Mouse (Mus musculus): ENCODE data around the gene Hnrnpa3.
"Not testable (repeated sequence)": the region's sequence is repeated elsewhere in the genome, so short reads cannot be mapped to it uniquely, and the experiment has no call there.

Hnrnpa3 gene

GRCm38 (mm10) chr2:75658727-75659628 is at the start of gene Hnrnpa3:
Hnrnpa3 (plus strand) TSS chr2:75659261.
- DNase-seq (ENCODE audit: low spot score): peak; percentile 98

DNA sequence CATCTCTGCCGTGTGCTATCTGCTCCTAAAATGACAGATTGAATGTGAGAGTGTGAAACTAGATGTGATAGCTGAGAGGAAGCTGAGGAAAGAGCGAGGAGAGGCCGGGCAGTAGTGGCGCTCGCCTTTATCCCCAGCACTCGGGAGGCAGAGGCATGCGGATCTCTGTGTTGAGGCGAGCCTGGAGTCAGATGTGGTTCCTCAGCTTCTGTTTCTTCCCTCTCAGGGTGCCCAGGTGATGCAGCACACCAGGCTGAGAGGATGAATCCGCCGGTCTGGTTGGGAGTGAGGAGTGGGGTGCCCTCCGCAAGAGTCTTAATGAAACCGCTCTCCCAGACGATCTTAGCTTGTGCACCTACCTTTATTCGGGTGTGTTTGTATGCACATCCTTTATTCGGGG is 49.1 kb upstream of the Hnrnpa3 start:
- no peak for DNase-seq (ENCODE audit: low spot score)

GRCm38 (mm10) chr2:75610602-75611001 is 48.5 kb upstream of the Hnrnpa3 start:
- not testable (repeated sequence) for DNase-seq (ENCODE audit: low spot score)

DNA sequence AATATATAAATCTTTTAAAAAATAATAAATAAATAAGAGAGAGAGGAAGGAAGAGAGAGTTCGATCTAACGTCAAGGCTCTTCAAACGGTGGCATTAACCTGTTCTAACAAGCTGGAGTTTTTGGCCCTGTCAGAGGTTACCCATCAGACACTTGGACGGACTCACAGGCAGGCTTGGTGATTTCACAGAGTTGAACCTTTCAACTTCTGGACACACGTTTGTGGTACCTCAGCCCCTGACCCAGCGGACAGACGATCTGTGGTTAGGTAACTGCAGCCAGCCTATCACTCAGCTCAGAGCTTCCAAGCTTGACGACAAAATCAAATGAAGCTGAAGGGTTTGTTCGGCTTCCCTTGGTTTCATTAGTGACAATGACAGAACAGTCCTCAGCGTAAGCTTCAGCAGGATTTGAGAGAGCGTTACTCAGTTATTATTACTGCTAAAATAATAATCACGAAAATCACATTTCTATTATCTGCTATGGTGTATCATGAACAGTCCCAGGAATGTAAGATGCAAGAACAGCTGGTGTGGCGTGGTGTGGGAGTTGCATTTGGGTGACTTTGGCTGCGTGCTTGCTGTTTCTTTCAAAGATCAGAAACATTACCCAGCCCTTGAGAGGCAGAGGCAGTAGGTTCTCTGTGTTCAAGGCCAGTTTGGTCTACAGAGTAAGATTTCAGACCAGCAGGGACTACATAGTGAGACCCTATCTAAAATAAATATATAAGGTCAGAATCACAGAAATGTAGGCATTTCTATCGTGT is 47.8 kb upstream of the Hnrnpa3 start:
- DNase-seq (ENCODE audit: low spot score): no peak

DNA sequence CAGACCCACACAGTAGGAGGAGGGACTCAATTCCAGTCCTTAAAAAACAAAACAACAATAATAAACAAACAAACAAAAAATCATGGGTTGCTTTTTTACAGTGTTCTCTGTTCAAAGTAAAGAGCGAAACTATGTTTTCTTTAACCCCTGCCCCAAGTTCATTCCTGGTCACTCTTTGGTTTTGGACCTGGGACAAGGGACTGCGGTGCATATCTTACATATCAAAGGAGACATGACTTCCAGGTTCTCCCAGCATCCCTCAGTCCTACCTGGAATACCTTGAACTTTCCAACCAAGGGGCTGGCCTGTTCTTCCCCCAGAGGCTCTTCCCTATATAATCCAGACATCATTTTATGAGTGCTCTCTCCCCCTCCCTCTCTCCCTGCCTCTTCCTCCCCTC is 47.1 kb upstream of the Hnrnpa3 start:
- no peak for DNase-seq (ENCODE audit: low spot score)

- peak; percentile 74 for DNase-seq (ENCODE audit: low spot score)
Measured at GRCm38 (mm10) chr2:75612981-75613567, 46.0 kb upstream of the Hnrnpa3 start.

GRCm38 (mm10) chr2:75614577-75614976 is 44.5 kb upstream of the Hnrnpa3 start:
- DNase-seq (ENCODE audit: low spot score): no peak

- DNase-seq (ENCODE audit: low spot score): no peak
Measured at GRCm38 (mm10) chr2:75616911-75617310, 42.1 kb upstream of the Hnrnpa3 start.

DNA sequence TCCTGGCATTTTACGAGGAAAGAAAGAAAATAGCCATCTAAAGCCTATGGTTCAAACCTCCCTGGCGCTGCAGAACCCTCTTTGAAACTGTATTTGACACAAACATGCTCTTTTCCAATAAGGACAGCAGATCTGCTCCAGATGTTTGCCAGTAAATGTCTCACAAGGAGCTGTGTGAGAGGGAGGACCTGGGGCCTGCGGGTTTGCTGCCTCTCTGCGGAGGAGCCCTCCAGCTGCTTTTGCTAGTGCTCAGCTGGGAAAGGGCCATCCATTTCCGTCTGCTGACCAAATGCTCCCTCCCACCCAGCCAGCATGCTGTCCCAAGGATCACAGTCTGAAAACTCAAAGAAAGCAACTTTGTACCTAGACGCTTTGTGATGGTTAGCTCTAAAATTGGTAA is 40.3 kb upstream of the Hnrnpa3 start:
- DNase-seq (ENCODE audit: low spot score): no peak

- no peak for DNase-seq (ENCODE audit: low spot score)
Measured at GRCm38 (mm10) chr2:75621873-75622654, 37.0 kb upstream of the Hnrnpa3 start.

DNA sequence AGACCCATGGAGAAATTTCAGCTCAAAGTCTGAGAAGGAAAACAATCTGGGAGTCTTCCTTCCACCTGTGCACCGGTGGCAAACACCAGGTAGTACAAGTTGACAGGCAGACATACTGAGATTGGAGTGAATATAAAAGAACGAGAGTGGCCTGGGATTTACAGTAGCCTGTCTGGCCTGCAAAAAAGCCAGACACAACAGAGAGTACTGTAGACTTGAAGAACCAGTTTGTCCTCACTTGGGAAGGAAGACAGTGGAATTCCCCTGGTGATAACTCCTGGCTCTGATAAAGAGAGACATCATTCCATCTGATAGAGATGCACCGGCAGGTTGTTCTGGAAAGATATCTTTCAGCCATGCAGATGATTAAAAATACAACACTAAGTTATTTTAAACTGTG is 34.0 kb upstream of the Hnrnpa3 start:
- no peak for DNase-seq (ENCODE audit: low spot score)

DNA sequence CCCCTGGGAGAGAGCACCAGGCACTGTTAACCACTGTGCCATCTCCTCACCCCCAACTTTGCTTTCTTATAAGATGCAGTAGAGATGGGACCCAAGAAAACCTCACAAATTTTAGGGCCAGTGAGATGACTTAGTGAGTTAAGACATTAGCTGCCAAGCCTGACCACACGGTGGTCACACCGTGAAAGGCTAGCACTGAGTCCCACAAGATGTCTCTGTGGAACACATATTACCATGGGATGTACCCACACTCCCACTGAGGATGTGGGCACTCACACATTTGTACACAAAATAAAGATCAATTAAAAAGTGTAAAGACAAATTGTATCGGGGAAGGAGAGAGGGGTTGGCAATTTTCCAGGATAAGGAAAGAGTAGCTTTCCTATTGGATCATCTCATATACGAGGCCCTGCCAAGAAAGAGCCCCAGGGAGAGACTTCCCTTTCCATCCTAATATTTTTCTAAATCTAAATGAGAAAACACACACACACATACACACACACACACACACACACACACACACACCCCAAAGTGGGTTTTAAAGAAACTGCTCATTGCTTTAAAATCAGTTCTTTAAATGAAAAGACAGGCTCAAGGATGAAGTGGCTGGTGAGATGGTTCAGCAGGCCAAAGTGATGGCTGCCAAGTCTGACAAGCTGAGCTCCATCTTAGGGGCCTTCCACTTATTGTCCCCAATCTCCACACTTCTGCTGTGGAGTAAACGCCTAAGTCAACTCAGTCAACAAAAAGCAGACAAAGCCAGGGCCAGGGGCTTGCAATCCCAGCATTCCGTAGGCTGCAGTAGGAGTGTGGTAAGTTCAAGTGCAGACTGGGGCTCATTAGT is 32.2 kb upstream of the Hnrnpa3 start:
- DNase-seq (ENCODE audit: low spot score): no peak

DNA sequence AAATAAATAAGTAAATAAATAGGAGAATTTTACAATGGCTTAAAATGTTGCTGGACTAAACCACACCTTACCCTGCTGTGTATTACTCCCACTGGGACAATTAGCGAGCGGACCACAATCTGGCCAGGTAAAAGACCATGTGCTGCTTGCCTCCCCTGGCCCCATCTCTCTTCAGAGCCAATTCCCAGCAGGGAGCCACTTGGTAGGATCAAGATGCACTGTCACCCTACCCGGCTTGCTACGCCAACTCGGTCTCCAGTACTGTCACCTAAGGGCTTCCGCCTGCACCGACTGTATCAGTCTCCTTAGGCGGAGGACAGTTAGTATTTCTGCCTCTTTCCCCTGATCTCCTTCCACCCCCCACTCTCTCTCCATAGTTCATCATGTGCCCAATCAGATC is 30.6 kb upstream of the Hnrnpa3 start:
- no peak for DNase-seq (ENCODE audit: low spot score)

GRCm38 (mm10) chr2:75631421-75631820 is 27.6 kb upstream of the Hnrnpa3 start:
- DNase-seq (ENCODE audit: low spot score): no peak

GRCm38 (mm10) chr2:75632043-75632442 is 27.0 kb upstream of the Hnrnpa3 start:
- DNase-seq (ENCODE audit: low spot score): no peak

DNA sequence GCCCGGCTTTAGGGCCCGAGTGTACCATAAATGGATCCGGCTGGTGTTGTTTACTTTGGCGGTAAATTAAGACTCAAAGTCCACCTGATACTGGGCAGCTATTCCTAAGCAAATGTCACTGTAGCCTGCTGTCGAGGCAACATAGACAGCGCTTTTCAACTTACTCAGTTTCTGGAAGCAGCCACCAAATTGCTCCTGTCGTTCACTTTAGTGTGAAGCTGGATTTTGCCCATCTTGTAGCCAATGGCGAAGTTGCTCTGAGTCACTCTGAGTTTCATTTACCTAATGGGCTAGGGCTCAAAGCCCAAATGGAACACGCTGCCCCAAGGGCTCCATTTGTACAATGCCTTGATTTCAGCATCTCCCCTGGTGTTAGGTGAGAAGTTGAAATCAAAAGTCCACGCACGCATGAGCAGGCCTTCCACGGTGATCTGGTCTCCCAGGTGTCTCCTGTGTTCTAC is 26.3 kb upstream of the Hnrnpa3 start:
- DNase-seq (ENCODE audit: low spot score): no peak

DNA sequence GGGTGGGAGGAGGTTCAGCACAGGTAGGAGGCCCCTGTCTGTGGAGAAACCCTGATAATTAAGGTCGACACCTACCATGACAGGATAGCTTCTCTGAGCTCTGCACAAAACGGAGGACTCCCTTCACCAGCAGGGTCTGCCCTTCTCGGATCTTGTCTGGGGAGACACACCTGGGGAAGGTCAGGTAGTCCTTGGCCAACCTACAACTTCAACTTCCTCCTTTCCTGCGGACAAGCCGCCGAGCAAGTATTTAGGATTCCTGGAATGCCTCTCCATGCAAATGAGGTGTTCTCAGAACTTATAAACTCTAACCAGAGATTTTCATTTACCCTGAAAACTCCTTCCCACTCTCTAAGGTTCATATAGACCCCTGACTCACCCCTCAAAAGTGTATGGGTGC is 25.7 kb upstream of the Hnrnpa3 start:
- peak; percentile 43 for DNase-seq (ENCODE audit: low spot score)

DNA sequence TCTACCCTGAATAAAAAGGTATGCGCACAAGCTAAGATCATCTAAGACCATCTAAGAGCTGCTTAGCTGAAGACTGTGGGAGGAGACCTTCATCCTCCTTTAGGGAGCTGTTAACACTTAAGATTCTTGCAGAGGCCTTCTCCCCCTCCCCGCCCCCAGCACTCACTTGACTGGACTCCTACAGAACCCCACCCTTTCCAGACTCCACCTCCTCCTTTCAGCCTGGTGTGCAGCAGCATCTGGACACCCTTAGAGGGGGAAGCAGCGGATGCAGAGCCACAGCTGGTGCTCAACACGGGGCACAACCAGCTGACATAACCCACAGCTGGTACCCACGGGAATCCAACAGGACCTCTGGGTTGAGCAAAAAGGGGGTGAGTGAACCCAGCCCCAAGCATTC is 25.3 kb upstream of the Hnrnpa3 start:
- peak; percentile 57 for DNase-seq (ENCODE audit: low spot score)

DNA sequence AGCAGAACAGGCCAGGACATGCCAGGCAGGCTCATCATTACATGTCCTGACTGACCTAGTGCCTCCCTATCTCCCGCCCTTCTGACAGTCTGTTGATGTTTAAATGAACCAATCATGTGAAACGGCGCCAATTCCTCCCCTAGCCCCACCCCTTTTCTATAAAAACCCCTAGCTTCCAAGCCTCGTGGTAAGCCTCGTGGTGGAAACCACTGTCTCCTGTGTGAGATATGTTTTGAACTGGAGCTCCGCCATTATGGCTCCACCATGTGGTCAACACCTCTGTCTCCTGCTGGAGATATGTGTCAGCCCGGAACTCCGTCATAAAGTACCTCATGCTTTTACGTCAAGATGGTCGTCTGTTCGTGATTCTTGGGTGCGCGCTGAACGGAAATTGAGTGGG is 24.6 kb upstream of the Hnrnpa3 start:
- DNase-seq (ENCODE audit: low spot score): not testable (repeated sequence)

DNA sequence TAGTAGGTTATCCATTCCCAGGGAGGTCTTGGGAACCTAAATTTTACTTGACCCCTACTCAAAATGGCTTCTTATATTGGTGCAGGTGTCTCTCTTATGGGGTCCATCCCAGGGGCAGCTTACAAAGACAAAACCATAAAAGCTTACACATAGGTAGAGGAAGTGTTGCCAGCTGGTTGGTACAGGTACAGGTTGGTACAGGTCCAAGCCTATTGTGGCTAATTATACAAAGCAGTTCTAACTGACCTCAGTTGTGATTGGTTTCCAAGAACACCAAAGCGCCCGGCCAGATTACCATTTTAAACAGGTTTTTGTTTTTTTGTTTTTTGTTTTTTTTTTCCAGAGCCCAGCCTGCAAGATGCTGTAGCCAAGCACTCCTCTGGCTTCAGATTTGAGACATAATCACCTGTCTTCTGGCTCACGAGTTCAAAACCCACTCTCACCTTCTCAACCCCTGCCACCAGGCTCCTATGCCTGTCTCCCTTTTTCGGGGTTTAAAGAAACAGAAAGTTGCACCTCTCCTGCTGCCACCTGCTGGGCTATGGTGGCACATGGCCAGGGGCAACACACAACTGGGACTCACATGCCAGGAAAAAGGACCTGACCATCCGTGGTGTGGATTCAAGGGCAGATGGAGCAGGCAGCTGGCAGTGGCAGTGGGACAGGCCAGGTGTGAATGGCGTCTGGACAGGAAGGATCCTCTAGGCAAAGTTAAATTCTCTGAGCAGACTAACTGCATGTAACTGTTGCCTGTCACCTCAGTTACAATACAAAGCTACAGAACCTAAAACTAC is 22.6 kb upstream of the Hnrnpa3 start:
- DNase-seq (ENCODE audit: low spot score): peak; percentile 51
